Mouse (Mus musculus): ENCODE measurements around the gene Spata13. TPM values are rescaled to one million over a fixed set of nuclear protein-coding genes. Genes with fewer than 3 reads are reported as not detected.

Spata13 gene
- polyA plus RNA-seq, 1 experiment = 12.7 TPM

- H3K4me3 ChIP-seq (ENCODE audit: insufficient read depth, low read length) = no peak overlapping the region
- no peaks in the 10 kb centered on the region for H3K4me1 ChIP-seq (ENCODE audit: control insufficient read depth, insufficient read depth, low read length)
- no peak overlapping the region for H3K27ac ChIP-seq (ENCODE audit: insufficient read depth, low read depth, low read length)
- TF ChIP-seq POLR2A (IDR thresholded peaks at IDR 0.05; ENCODE audit: borderline replicate concordance, low read depth, low read length) = no peak
- no peak for TF ChIP-seq CTCF (IDR thresholded peaks at IDR 0.05; ENCODE audit: low read depth, low read length)
Measured at GRCm38 (mm10) chr14:60607743-60608142, 26.1 kb upstream of the Spata13 start.

- Histone ChIP-seq H3K4me1 (ENCODE audit: control insufficient read depth, insufficient read depth, low read length) (no peaks in the 10 kb centered on the region), H3K27ac (ENCODE audit: insufficient read depth, low read depth, low read length) (no peak overlapping the region), H3K4me3 (ENCODE audit: insufficient read depth, low read length) (no peak overlapping the region)
- TF ChIP-seq POLR2A (IDR thresholded peaks at IDR 0.05; ENCODE audit: borderline replicate concordance, low read depth, low read length) (no peak), CTCF (IDR thresholded peaks at IDR 0.05; ENCODE audit: low read depth, low read length) (no peak)
Measured at GRCm38 (mm10) chr14:60609160-60609559, 24.6 kb upstream of the Spata13 start.

- no peak overlapping the region for H3K27ac ChIP-seq (ENCODE audit: insufficient read depth, low read depth, low read length)
- TF ChIP-seq CTCF (IDR thresholded peaks at IDR 0.05; ENCODE audit: low read depth, low read length) (no peak), POLR2A (IDR thresholded peaks at IDR 0.05; ENCODE audit: borderline replicate concordance, low read depth, low read length) (no peak)
- no peaks in the 10 kb centered on the region for H3K4me1 ChIP-seq (ENCODE audit: control insufficient read depth, insufficient read depth, low read length)
- H3K4me3 ChIP-seq (ENCODE audit: insufficient read depth, low read length) = no peak overlapping the region
Measured at GRCm38 (mm10) chr14:60612671-60613070, 21.1 kb upstream of the Spata13 start.

GRCm38 (mm10) chr14:60621076-60621475 is 12.7 kb upstream of the Spata13 start:
- Histone ChIP-seq H3K27ac (ENCODE audit: insufficient read depth, low read depth, low read length) (no peak overlapping the region), H3K4me1 (ENCODE audit: control insufficient read depth, insufficient read depth, low read length) (no peaks in the 10 kb centered on the region), H3K4me3 (ENCODE audit: insufficient read depth, low read length) (no peak overlapping the region)
- TF ChIP-seq CTCF (IDR thresholded peaks at IDR 0.05; ENCODE audit: low read depth, low read length) = no peak
- no peak for TF ChIP-seq POLR2A (IDR thresholded peaks at IDR 0.05; ENCODE audit: borderline replicate concordance, low read depth, low read length)

GRCm38 (mm10) chr14:60625486-60625885 is 8.3 kb upstream of the Spata13 start:
- Histone ChIP-seq H3K4me3 (ENCODE audit: insufficient read depth, low read length) (no peak overlapping the region), H3K27ac (ENCODE audit: insufficient read depth, low read depth, low read length) (no peak overlapping the region), H3K4me1 (ENCODE audit: control insufficient read depth, insufficient read depth, low read length) (no peaks in the 10 kb centered on the region)
- TF ChIP-seq POLR2A (IDR thresholded peaks at IDR 0.05; ENCODE audit: borderline replicate concordance, low read depth, low read length) (no peak), CTCF (IDR thresholded peaks at IDR 0.05; ENCODE audit: low read depth, low read length) (no peak)

GRCm38 (mm10) chr14:60629887-60630460 is 3.8 kb upstream of the Spata13 start:
- Histone ChIP-seq H3K4me1 (ENCODE audit: control insufficient read depth, insufficient read depth, low read length) (no peaks in the 10 kb centered on the region), H3K27ac (ENCODE audit: insufficient read depth, low read depth, low read length) (no peak overlapping the region)
- TF ChIP-seq POLR2A (IDR thresholded peaks at IDR 0.05; ENCODE audit: borderline replicate concordance, low read depth, low read length) = no peak
- TF ChIP-seq CTCF (IDR thresholded peaks at IDR 0.05; ENCODE audit: low read depth, low read length) = no peak

GRCm38 (mm10) chr14:60630981-60631380 is 2.8 kb upstream of the Spata13 start:
- H3K4me1 ChIP-seq (ENCODE audit: control insufficient read depth, insufficient read depth, low read length) = peaks cover 9% of the 10 kb centered on the region
- H3K4me3 ChIP-seq (ENCODE audit: insufficient read depth, low read length) = no peak overlapping the region
- no peak for TF ChIP-seq POLR2A (IDR thresholded peaks at IDR 0.05; ENCODE audit: borderline replicate concordance, low read depth, low read length)
- no peak for TF ChIP-seq CTCF (IDR thresholded peaks at IDR 0.05; ENCODE audit: low read depth, low read length)
- no peak overlapping the region for H3K27ac ChIP-seq (ENCODE audit: insufficient read depth, low read depth, low read length)

More at GRCm38 (mm10) chr14:60629887-60630460, 3.8 kb upstream of the Spata13 start:
- no peak overlapping the region for H3K4me3 ChIP-seq (ENCODE audit: insufficient read depth, low read length)

- Histone ChIP-seq H3K27ac (ENCODE audit: insufficient read depth, low read depth, low read length) (no peak overlapping the region), H3K4me1 (ENCODE audit: control insufficient read depth, insufficient read depth, low read length) (peaks cover 12% of the 10 kb centered on the region), H3K4me3 (ENCODE audit: insufficient read depth, low read length) (peak overlapping the region; percentile 66)
- TF ChIP-seq CTCF (IDR thresholded peaks at IDR 0.05; ENCODE audit: low read depth, low read length) (no peak), POLR2A (IDR thresholded peaks at IDR 0.05; ENCODE audit: borderline replicate concordance, low read depth, low read length) (no peak)
Measured at GRCm38 (mm10) chr14:60634877-60635771, 1.3 kb downstream of the Spata13 start.

- Histone ChIP-seq H3K4me1 (ENCODE audit: control insufficient read depth, insufficient read depth, low read length) (peaks cover 12% of the 10 kb centered on the region), H3K27ac (ENCODE audit: insufficient read depth, low read depth, low read length) (no peak overlapping the region), H3K4me3 (ENCODE audit: insufficient read depth, low read length) (no peak overlapping the region)
- no peak for TF ChIP-seq POLR2A (IDR thresholded peaks at IDR 0.05; ENCODE audit: borderline replicate concordance, low read depth, low read length)
- no peak for TF ChIP-seq CTCF (IDR thresholded peaks at IDR 0.05; ENCODE audit: low read depth, low read length)
Measured at GRCm38 (mm10) chr14:60635911-60636607, 2.3 kb downstream of the Spata13 start.
